Mouse (Mus musculus): ENCODE data around the gene Efcab9. TPM values are rescaled to one million over a fixed set of nuclear protein-coding genes. Genes with fewer than 3 reads are reported as not detected.

Efcab9 gene
- polyA plus RNA-seq, 1 experiment from 2014 or later, result not detected

DNA sequence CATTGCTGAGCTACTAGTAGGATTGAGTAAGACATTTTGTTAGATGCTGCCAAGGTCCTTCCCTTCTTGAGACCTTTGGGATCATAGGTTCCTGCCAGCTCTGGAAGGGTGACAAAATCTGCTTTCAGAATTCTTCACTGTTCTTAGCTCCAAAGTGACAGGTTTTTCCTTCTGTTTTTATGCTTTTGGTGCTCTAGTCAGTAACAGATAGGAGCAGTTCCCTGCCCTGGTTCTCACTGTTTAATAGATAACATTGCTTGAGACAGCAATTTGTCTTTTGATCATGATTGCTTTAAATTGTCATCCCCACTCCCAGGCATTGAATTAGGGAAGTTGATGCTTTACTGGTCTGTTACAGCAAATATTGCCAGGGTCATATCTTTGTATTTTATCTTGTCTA is 38.6 kb downstream of the Efcab9 start:
- DNase-seq (ENCODE audit: low spot score) (no peak), ATAC-seq (ENCODE audit: low FRiP score) (no peak)
- Histone ChIP-seq H3K4me1 (replicated peaks; ENCODE audit: control insufficient read depth, insufficient read depth, low read length) (peaks cover 7% of the 10 kb centered on the region; the same call in 1 of the 2 replicates), H3K27ac (no peak overlapping the region), H3K4me3 (replicated peaks; ENCODE audit: low read length) (no peak overlapping the region), H3K27me3 (ENCODE audit: control insufficient read depth, insufficient read depth, low read length) (no peaks in the 10 kb centered on the region), H3K36me3 (replicated peaks; ENCODE audit: control insufficient read depth, insufficient read depth) (no peaks in the 10 kb centered on the region), H3K9me3 (ENCODE audit: control insufficient read depth, low read length) (no peaks in the 10 kb centered on the region), H3K9ac (no peak overlapping the region), H3K4me2 (replicated peaks) (no peak overlapping the region)

DNA sequence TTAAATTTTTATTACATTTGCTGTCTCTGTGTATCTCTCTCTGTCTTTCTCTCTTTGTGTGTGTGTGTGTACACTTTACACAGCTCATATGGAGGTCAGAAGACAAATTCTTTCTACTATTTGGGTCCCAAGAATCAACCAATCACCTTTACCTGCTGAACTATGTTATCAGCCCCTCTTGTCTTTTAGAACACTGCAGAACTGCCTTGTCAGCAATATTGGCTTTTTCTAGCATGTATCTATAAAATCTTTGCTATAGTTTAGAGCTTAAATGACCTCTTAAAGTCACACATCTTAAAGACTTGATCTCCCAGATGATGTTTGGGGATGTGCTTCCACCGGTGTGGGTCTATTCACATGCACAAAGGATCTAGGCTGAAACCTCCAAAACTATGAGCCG is 40.8 kb downstream of the Efcab9 start:
- H3K27ac ChIP-seq, result no peak overlapping the region
- no peak for ATAC-seq (ENCODE audit: low FRiP score)
- DNase-seq (ENCODE audit: low spot score), result no peak

DNA sequence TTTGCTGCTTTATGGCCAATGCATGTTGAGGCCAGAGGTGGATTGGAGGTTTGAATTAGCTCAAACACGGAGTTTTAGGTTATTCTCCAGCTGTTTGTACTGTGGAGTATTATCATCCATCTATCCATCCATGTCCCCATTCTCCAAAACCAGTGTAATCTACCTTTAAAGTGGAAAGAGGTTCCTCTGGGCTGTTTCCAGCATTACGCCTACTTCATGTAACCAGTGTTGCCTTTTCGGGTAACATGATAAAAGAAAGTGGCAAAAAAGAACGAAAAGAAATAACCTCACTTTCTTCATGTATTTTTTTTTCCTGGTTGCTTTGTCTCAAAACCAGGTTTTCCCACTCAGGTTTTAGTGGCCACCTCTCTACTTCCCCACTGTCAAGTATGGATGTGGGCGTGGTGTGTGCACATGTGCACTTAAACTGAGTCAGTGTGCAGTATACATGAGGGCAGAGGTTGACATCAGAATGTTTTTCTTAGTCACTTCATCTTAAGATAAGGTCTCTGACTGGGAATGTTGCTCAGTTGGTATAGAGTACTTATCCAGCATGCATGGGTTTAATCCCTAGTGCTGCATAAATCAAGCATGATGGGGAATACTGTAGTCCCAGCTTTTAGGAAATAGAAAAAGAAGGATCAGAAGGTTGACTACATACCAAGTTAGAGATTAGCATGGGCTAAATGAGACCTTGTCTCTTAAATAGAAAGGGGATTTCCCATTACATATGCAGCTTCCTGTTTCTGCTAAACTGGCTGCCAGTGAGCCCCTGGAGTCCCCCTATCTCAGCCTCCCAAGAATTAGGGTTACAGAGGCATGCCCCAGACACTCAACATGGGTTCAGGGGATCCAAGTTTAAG is 42.8 kb downstream of the Efcab9 start:
- Histone ChIP-seq H3K27ac (no peak overlapping the region), H3K4me1 (replicated peaks; ENCODE audit: control insufficient read depth, insufficient read depth, low read length) (peaks cover 7% of the 10 kb centered on the region; the same call in 1 of the 2 replicates), H3K9me3 (ENCODE audit: control insufficient read depth, low read length) (no peaks in the 10 kb centered on the region), H3K9ac (no peak overlapping the region), H3K4me3 (replicated peaks; ENCODE audit: low read length) (no peak overlapping the region), H3K27me3 (ENCODE audit: control insufficient read depth, insufficient read depth, low read length) (no peaks in the 10 kb centered on the region), H3K36me3 (replicated peaks; ENCODE audit: control insufficient read depth, insufficient read depth) (no peaks in the 10 kb centered on the region), H3K4me2 (replicated peaks) (no peak overlapping the region)
- 97% methylated on average over 5 of the region's 5 CpGs for WGBS
- ATAC-seq (ENCODE audit: low FRiP score) (no peak), DNase-seq (ENCODE audit: low spot score) (no peak)

More for the DNA sequence above, 40.8 kb downstream of the Efcab9 start:
- WGBS, result 97% methylated on average over 2 of the region's 2 CpGs
- no peaks in the 10 kb centered on the region for H3K9me3 ChIP-seq (ENCODE audit: control insufficient read depth, low read length)
- no peaks in the 10 kb centered on the region for H3K27me3 ChIP-seq (ENCODE audit: control insufficient read depth, insufficient read depth, low read length)
- no peaks in the 10 kb centered on the region for H3K36me3 ChIP-seq (replicated peaks; ENCODE audit: control insufficient read depth, insufficient read depth)
- no peak overlapping the region for H3K4me2 ChIP-seq (replicated peaks)
- H3K4me1 ChIP-seq (replicated peaks; ENCODE audit: control insufficient read depth, insufficient read depth, low read length), result peaks cover 7% of the 10 kb centered on the region; the same call in 1 of the 2 replicates
- no peak overlapping the region for H3K4me3 ChIP-seq (replicated peaks; ENCODE audit: low read length)
- no peak overlapping the region for H3K9ac ChIP-seq

DNA sequence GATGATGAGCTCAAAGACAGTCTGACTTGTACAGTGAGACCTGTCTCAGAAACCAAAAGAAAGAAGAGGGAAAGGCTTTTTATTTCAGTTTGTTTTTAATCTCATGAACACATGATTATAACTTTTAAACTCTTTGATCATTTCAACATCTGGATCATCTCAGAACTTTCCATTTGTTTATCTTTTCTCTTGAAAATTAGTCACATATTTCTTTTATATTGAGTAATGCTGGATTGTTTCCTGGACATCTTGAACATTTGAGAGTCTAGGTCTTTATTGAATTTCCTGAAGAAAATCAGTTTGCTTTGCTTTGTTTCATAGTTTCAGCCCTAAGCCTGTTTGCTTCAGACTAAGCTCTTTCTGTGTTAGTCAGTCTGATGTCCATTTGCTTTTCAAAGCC is 43.5 kb downstream of the Efcab9 start:
- Histone ChIP-seq H3K4me1 (replicated peaks; ENCODE audit: control insufficient read depth, insufficient read depth, low read length) (peaks cover 7% of the 10 kb centered on the region; the same call in 1 of the 2 replicates), H3K4me2 (replicated peaks) (no peak overlapping the region), H3K27me3 (ENCODE audit: control insufficient read depth, insufficient read depth, low read length) (no peaks in the 10 kb centered on the region), H3K36me3 (replicated peaks; ENCODE audit: control insufficient read depth, insufficient read depth) (no peaks in the 10 kb centered on the region), H3K4me3 (replicated peaks; ENCODE audit: low read length) (no peak overlapping the region), H3K9ac (no peak overlapping the region), H3K9me3 (ENCODE audit: control insufficient read depth, low read length) (no peaks in the 10 kb centered on the region), H3K27ac (no peak overlapping the region)
- DNase-seq (ENCODE audit: low spot score) (no peak), ATAC-seq (ENCODE audit: low FRiP score) (no peak)

DNA sequence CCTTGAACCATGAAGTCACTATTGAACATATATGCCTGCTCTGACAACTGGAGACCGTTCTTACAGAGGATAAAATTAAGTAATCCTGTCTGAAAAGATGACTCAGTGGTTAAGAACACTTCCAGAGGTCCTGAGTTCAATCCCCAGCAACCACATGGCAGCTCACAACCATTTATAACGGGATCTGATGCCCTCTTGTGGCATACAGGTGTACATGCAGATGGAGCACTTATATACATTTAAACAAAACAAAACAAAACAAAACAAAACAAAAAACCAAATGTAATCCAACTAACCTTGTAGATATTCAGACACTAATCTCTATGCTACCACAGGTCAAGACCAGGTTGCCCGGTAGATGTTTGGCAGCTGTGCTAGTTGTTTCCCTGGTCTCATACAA is 44.4 kb downstream of the Efcab9 start:
- DNase-seq (ENCODE audit: low spot score) (no peak), ATAC-seq (ENCODE audit: low FRiP score) (no peak)
- Histone ChIP-seq H3K36me3 (replicated peaks; ENCODE audit: control insufficient read depth, insufficient read depth) (no peaks in the 10 kb centered on the region), H3K27ac (no peak overlapping the region), H3K4me2 (replicated peaks) (no peak overlapping the region), H3K4me3 (replicated peaks; ENCODE audit: low read length) (no peak overlapping the region), H3K27me3 (ENCODE audit: control insufficient read depth, insufficient read depth, low read length) (no peaks in the 10 kb centered on the region), H3K4me1 (replicated peaks; ENCODE audit: control insufficient read depth, insufficient read depth, low read length) (peaks cover 7% of the 10 kb centered on the region; the same call in 1 of the 2 replicates), H3K9me3 (ENCODE audit: control insufficient read depth, low read length) (no peaks in the 10 kb centered on the region), H3K9ac (no peak overlapping the region)
- WGBS, result 92% methylated on average over 3 of the region's 3 CpGs

DNA sequence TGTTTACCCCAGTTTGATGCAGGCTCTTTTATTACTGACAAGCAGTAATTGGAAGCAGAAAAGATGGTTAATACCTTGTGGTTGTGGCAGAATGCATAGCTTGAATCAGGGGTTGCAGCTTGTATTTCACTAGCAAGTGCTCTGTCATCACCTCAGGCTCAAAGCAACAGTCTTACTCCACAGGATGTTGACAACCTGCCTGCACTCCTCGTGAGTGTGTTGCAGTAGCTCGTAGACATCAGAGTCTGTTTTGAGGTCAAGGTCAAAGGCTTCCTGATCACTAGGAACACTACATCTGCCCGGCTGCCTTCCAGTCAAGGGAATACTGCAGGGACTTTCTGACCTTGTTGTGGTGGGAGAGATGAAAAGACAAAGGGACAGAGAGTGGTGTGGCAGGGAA is 45.3 kb downstream of the Efcab9 start:
- H3K36me3 ChIP-seq (replicated peaks; ENCODE audit: control insufficient read depth, insufficient read depth), result no peaks in the 10 kb centered on the region
- WGBS, result 73% methylated on average over 3 of the region's 3 CpGs
- peaks cover 7% of the 10 kb centered on the region; the same call in 1 of the 2 replicates for H3K4me1 ChIP-seq (replicated peaks; ENCODE audit: control insufficient read depth, insufficient read depth, low read length)
- no peak overlapping the region for H3K27ac ChIP-seq
- no peaks in the 10 kb centered on the region for H3K9me3 ChIP-seq (ENCODE audit: control insufficient read depth, low read length)
- H3K9ac ChIP-seq, result no peak overlapping the region
- no peak overlapping the region for H3K4me2 ChIP-seq (replicated peaks)
- no peak overlapping the region for H3K4me3 ChIP-seq (replicated peaks; ENCODE audit: low read length)
- DNase-seq (ENCODE audit: low spot score) (no peak), ATAC-seq (ENCODE audit: low FRiP score) (no peak)
- no peaks in the 10 kb centered on the region for H3K27me3 ChIP-seq (ENCODE audit: control insufficient read depth, insufficient read depth, low read length)

DNA sequence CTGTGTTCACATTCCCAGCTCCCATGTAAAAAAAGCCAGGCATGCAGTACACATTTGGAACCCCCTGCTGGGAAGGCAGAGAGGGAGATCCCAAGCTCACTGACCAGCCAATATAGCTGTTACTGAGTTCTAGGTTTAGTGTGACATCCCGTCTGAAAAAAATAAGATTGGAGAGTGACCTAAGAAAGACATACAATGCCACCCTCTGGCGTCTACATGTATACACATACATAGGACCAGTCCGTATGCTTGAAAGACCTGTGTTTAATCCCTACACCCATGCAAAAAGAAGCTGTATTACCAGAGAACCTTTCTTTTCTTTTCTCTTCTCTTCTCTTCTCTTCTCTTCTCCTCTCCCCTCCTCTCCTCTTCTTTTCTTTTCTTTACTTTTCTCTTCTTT is 46.6 kb downstream of the Efcab9 start:
- Histone ChIP-seq H3K9me3 (ENCODE audit: control insufficient read depth, low read length) (no peaks in the 10 kb centered on the region), H3K4me3 (replicated peaks; ENCODE audit: low read length) (no peak overlapping the region), H3K4me1 (replicated peaks; ENCODE audit: control insufficient read depth, insufficient read depth, low read length) (peaks cover 7% of the 10 kb centered on the region; the same call in 1 of the 2 replicates), H3K4me2 (replicated peaks) (no peak overlapping the region), H3K9ac (no peak overlapping the region), H3K36me3 (replicated peaks; ENCODE audit: control insufficient read depth, insufficient read depth) (no peaks in the 10 kb centered on the region), H3K27ac (no peak overlapping the region), H3K27me3 (ENCODE audit: control insufficient read depth, insufficient read depth, low read length) (no peaks in the 10 kb centered on the region)
- WGBS, result 74% methylated on average over 3 of the region's 3 CpGs
- ATAC-seq (ENCODE audit: low FRiP score) (no peak), DNase-seq (ENCODE audit: low spot score) (no peak)

DNA sequence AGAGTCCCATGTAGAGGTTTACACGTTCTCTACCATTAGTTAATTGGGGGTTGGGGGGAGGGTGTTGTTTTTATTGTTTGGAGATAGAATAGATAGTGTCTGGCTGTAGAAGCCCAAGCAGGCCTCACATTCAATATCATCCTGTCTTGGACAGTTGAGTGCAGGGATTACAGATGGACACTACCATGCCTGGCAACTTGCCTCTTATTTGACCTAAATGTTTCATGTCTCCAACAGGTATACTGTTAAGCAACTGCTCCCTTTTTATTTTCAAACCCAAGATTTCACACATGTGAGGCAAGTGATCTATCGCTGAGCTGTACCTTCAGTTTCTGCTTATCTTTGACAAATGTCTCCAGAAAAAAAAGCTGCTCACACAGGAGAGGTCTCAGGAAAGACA is 50.4 kb downstream of the Efcab9 start:
- ATAC-seq (ENCODE audit: low FRiP score), result no peak
- no peaks in the 10 kb centered on the region for H3K4me1 ChIP-seq (replicated peaks; ENCODE audit: control insufficient read depth, insufficient read depth, low read length)

DNA sequence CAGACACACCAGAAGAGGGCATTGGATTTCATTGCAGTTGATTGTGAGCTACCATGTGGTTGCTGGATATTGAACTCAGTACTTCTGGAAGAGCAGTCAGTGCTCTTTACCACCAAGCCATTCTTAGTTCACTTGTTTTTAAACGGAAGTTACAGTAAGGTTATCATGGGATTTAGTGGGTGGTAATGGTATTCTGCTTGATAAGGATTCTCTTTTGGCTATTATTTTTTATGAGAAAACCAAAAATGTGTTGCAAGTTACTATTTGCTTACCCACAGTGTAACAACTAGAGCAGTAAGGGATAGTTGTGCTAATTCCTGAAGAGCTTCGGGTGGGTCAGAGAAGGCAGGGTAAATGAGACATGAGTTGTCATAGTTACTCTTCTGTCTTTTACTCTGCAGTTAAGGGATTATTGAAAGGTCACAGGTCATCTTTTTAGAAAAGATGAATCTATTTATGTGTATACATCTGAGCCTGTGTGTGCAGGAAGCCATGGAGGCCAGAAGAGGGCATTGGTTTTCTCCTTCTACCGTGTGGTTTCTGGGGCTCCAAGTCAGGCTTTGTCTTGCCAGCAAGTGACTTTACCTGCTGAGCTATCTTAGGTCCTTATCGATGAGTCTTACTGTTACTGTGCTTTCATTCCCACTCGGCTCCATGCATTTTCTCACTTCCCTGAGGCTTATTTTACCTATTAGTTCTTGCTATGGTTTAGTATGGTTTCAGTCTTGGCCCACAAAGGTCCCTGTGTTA is 56.2 kb downstream of the Efcab9 start:
- no peak overlapping the region for H3K4me3 ChIP-seq (replicated peaks; ENCODE audit: low read length)
- ATAC-seq (ENCODE audit: low FRiP score) (no peak), DNase-seq (ENCODE audit: low spot score) (no peak)
- no peaks in the 10 kb centered on the region for H3K36me3 ChIP-seq (replicated peaks; ENCODE audit: control insufficient read depth, insufficient read depth)
- H3K4me2 ChIP-seq (replicated peaks), result no peak overlapping the region
- no peaks in the 10 kb centered on the region for H3K4me1 ChIP-seq (replicated peaks; ENCODE audit: control insufficient read depth, insufficient read depth, low read length)
- no peak overlapping the region for H3K9ac ChIP-seq
- WGBS, result 87% methylated on average over 5 of the region's 5 CpGs
- H3K27ac ChIP-seq, result no peak overlapping the region
- no peaks in the 10 kb centered on the region for H3K9me3 ChIP-seq (ENCODE audit: control insufficient read depth, low read length)
- H3K27me3 ChIP-seq (ENCODE audit: control insufficient read depth, insufficient read depth, low read length), result no peaks in the 10 kb centered on the region

More for the DNA sequence above, 50.4 kb downstream of the Efcab9 start:
- Histone ChIP-seq H3K9ac (no peak overlapping the region), H3K27ac (no peak overlapping the region), H3K36me3 (replicated peaks; ENCODE audit: control insufficient read depth, insufficient read depth) (no peaks in the 10 kb centered on the region), H3K9me3 (ENCODE audit: control insufficient read depth, low read length) (no peaks in the 10 kb centered on the region), H3K27me3 (ENCODE audit: control insufficient read depth, insufficient read depth, low read length) (no peaks in the 10 kb centered on the region), H3K4me3 (replicated peaks; ENCODE audit: low read length) (no peak overlapping the region), H3K4me2 (replicated peaks) (no peak overlapping the region)
- DNase-seq (ENCODE audit: low spot score), result no peak
- 82% methylated on average over 2 of the region's 2 CpGs for WGBS

All from hindbrain, embryonic 14.5 days (tissue).